Mouse (Mus musculus) CH12.LX (cell line): ENCODE data around the gene Rfx7. TPM values are rescaled to one million over a fixed set of nuclear protein-coding genes. Genes with fewer than 3 reads are reported as not detected.

ENCODE experiments used
- DNase-seq: peaks from one replicate; pipeline ENCODE4 v3.0.0-alpha.2; 2013; ENCODE audit errors: extremely low read depth
- H3K27ac ChIP-seq: 2 replicates; pipeline ENCODE4 v1.5.1; 2012; ENCODE audit warnings: low read depth, mild to moderate bottlenecking, control low read depth, moderate library complexity; ENCODE audit not compliant: insufficient read depth
- H3K27me3 ChIP-seq: replicated peaks from 2 replicates; pipeline ENCODE3; 2012; ENCODE audit warnings: inconsistent platforms
- H3K36me3 ChIP-seq, 2 experiments: replicated peaks in 1 of 2; 2 replicates each; pipeline versions ENCODE3 to v1.6.1; 2012; ENCODE audit warnings: inconsistent platforms in 1 of 2, low read length in 1 of 2, mild to moderate bottlenecking in 1 of 2, mixed read lengths in 1 of 2, moderate library complexity in 1 of 2; ENCODE audit not compliant: control insufficient read depth in 1 of 2, insufficient read depth in 1 of 2
- H3K4me1 ChIP-seq, 2 experiments: 2 replicates each; pipeline ENCODE4 v1.6.1; 2012; ENCODE audit warnings: inconsistent platforms in 1 of 2, moderate library complexity in 1 of 2; ENCODE audit not compliant: insufficient read depth in 2 of 2, control insufficient read depth in 1 of 2
- H3K4me2 ChIP-seq: 2 replicates; pipeline ENCODE4 v1.6.1; 2012; ENCODE audit warnings: low read depth, mild to moderate bottlenecking, control low read depth; ENCODE audit not compliant: poor library complexity, insufficient read depth, severe bottlenecking
- H3K4me3 ChIP-seq, 3 experiments: fragments of 150-350 bp in 1 of 3; sonication (generic) in 1 of 3; replicated peaks in 1 of 3; 2 replicates each; pipeline versions ENCODE3 to v1.5.1; 2011 to 2012; ENCODE audit warnings: low read depth in 2 of 3, low read length in 2 of 3, mild to moderate bottlenecking in 2 of 3, moderate library complexity in 2 of 3, control low read depth in 1 of 3, improper control_type of control experiment in 1 of 3, inconsistent platforms in 1 of 3, mixed read lengths in 1 of 3; ENCODE audit not compliant: poor library complexity in 1 of 3
- H3K79me2 ChIP-seq: replicated peaks from 2 replicates; pipeline ENCODE4 v1.6.1; 2012; ENCODE audit warnings: mild to moderate bottlenecking, moderate library complexity; ENCODE audit not compliant: control insufficient read depth, poor library complexity, insufficient read depth, severe bottlenecking; ENCODE audit errors: extremely low read depth
- H3K9ac ChIP-seq: 2 replicates; pipeline ENCODE4 v1.6.1; 2012; ENCODE audit warnings: low read depth, mild to moderate bottlenecking, control low read depth, moderate library complexity; ENCODE audit not compliant: insufficient read depth
- H3K9me3 ChIP-seq: replicated peaks from 2 replicates; pipeline ENCODE3; 2012; ENCODE audit warnings: low read length, inconsistent platforms, mixed read lengths
- BHLHE40 ChIP-seq: IDR thresholded peaks from 2 replicates; pipeline ENCODE4 v1.6.1; 2011; ENCODE audit warnings: mild to moderate bottlenecking, low read depth, low read length, improper control_type of control experiment
- CHD1 ChIP-seq: IDR thresholded peaks from 2 replicates; pipeline ENCODE4 v1.6.1; 2012; ENCODE audit warnings: low read depth, low read length, improper control_type of control experiment, inconsistent platforms
- CHD2 ChIP-seq: IDR thresholded peaks from 2 replicates; pipeline ENCODE4 v1.6.1; 2011; ENCODE audit warnings: low read length, improper control_type of control experiment
- CTCF ChIP-seq, 2 experiments: IDR thresholded peaks in 1 of 2; conservative IDR thresholded peaks in 1 of 2; 2 replicates each; pipeline ENCODE4 v1.5.1; 2011 to 2012; ENCODE audit warnings: low read depth in 2 of 2, low read length in 2 of 2, improper control_type of control experiment in 1 of 2, inconsistent platforms in 1 of 2, mild to moderate bottlenecking in 1 of 2, moderate library complexity in 1 of 2
- E2F4 ChIP-seq: IDR thresholded peaks from 2 replicates; pipeline ENCODE4 v1.6.1; 2011; ENCODE audit warnings: low read depth, low read length, improper control_type of control experiment; ENCODE audit not compliant: insufficient replicate concordance
- ELF1 ChIP-seq: IDR thresholded peaks from 2 replicates; pipeline ENCODE4 v1.6.1; 2014; ENCODE audit warnings: low read depth, mild to moderate bottlenecking, inconsistent platforms, low read length, improper control_type of control experiment
- EP300 ChIP-seq: IDR thresholded peaks from 2 replicates; pipeline ENCODE4 v1.6.1; 2011; ENCODE audit warnings: low read length, improper control_type of control experiment
- ETS1 ChIP-seq: conservative IDR thresholded peaks from 2 replicates; pipeline ENCODE4 v1.6.1; 2012; ENCODE audit warnings: low read depth, mild to moderate bottlenecking, inconsistent platforms, low read length, improper control_type of control experiment, moderate library complexity
- GABPA ChIP-seq: IDR thresholded peaks from 2 replicates; pipeline ENCODE4 v1.6.1; 2012; ENCODE audit warnings: low read depth, low read length, improper control_type of control experiment, inconsistent platforms; ENCODE audit not compliant: insufficient replicate concordance
- HCFC1 ChIP-seq: IDR thresholded peaks from 2 replicates; pipeline ENCODE4 v1.6.1; 2012; ENCODE audit warnings: low read depth, mild to moderate bottlenecking, inconsistent platforms, low read length, improper control_type of control experiment
- IRF4 ChIP-seq: IDR thresholded peaks from 2 replicates; pipeline ENCODE4 v1.6.1; 2014; ENCODE audit warnings: low read depth, mild to moderate bottlenecking, inconsistent platforms, low read length, improper control_type of control experiment
- JUN ChIP-seq: IDR thresholded peaks from 2 replicates; pipeline ENCODE4 v1.6.1; 2011; ENCODE audit warnings: low read depth, mild to moderate bottlenecking, low read length, improper control_type of control experiment, moderate library complexity; ENCODE audit not compliant: insufficient read depth
- JUND ChIP-seq: conservative IDR thresholded peaks from 2 replicates; pipeline ENCODE4 v1.6.1; 2011; ENCODE audit warnings: low read depth, low read length, improper control_type of control experiment
- KAT2A ChIP-seq: IDR thresholded peaks from 2 replicates; pipeline ENCODE4 v1.6.1; 2012; ENCODE audit warnings: low read length, improper control_type of control experiment, inconsistent platforms; ENCODE audit not compliant: insufficient replicate concordance
- MAFK ChIP-seq: IDR thresholded peaks from 2 replicates; pipeline ENCODE4 v1.6.1; 2011; ENCODE audit warnings: low read length, improper control_type of control experiment; ENCODE audit not compliant: insufficient replicate concordance
- MAX ChIP-seq: IDR thresholded peaks from 2 replicates; pipeline ENCODE4 v1.6.1; 2011; ENCODE audit warnings: low read length, improper control_type of control experiment
- MAZ ChIP-seq: IDR thresholded peaks from 2 replicates; pipeline ENCODE4 v1.6.1; 2012; ENCODE audit warnings: low read depth, mild to moderate bottlenecking, inconsistent platforms, low read length, improper control_type of control experiment, moderate library complexity
- MEF2A ChIP-seq: IDR thresholded peaks from 2 replicates; pipeline ENCODE4 v1.6.1; 2014; ENCODE audit warnings: low read depth, mild to moderate bottlenecking, inconsistent platforms, low read length, improper control_type of control experiment, borderline replicate concordance
- MXI1 ChIP-seq: IDR thresholded peaks from 2 replicates; pipeline ENCODE4 v1.6.1; 2011; ENCODE audit warnings: mild to moderate bottlenecking, low read depth, low read length, improper control_type of control experiment
- MYC ChIP-seq: IDR thresholded peaks from 2 replicates; pipeline ENCODE4 v1.6.1; 2011; ENCODE audit warnings: low read depth, mild to moderate bottlenecking, improper control_type of control experiment, low read length
- NELFE ChIP-seq: IDR thresholded peaks from 2 replicates; pipeline ENCODE4 v1.6.1; 2011; ENCODE audit warnings: low read depth, low read length, improper control_type of control experiment
- NRF1 ChIP-seq: IDR thresholded peaks from 2 replicates; pipeline ENCODE4 v1.6.1; 2014; ENCODE audit warnings: low read depth, mild to moderate bottlenecking, inconsistent platforms, low read length, improper control_type of control experiment, moderate library complexity
- PAX5 ChIP-seq: IDR thresholded peaks from 2 replicates; pipeline ENCODE4 v1.6.1; 2012; ENCODE audit warnings: low read length, inconsistent platforms, mixed read lengths
- POLR2A ChIP-seq: IDR thresholded peaks from 2 replicates; pipeline ENCODE4 v1.6.1; 2011; ENCODE audit warnings: low read depth, mild to moderate bottlenecking, improper control_type of control experiment, low read length
- POLR2AphosphoS2 ChIP-seq: IDR thresholded peaks from 2 replicates; pipeline ENCODE4 v1.6.1; 2011; ENCODE audit warnings: low read depth, low read length, improper control_type of control experiment
- RAD21 ChIP-seq: IDR thresholded peaks from 2 replicates; pipeline ENCODE4 v1.6.1; 2011; ENCODE audit warnings: low read depth, mild to moderate bottlenecking, low read length, improper control_type of control experiment, moderate library complexity
- RCOR1 ChIP-seq: conservative IDR thresholded peaks from 2 replicates; pipeline ENCODE4 v1.6.1; 2012; ENCODE audit warnings: low read depth, mild to moderate bottlenecking, inconsistent platforms, low read length, improper control_type of control experiment
- SIN3A ChIP-seq: IDR thresholded peaks from 2 replicates; pipeline ENCODE4 v1.6.1; 2012; ENCODE audit warnings: low read length, improper control_type of control experiment, inconsistent platforms
- SMC3 ChIP-seq: IDR thresholded peaks from 2 replicates; pipeline ENCODE4 v1.6.1; 2011; ENCODE audit warnings: low read depth, low read length, improper control_type of control experiment
- TBP ChIP-seq: conservative IDR thresholded peaks from 2 replicates; pipeline ENCODE4 v1.6.1; 2011; ENCODE audit warnings: low read depth, low read length, improper control_type of control experiment
- TCF12 ChIP-seq: IDR thresholded peaks from 2 replicates; pipeline ENCODE4 v1.6.1; 2014; ENCODE audit warnings: low read depth, mild to moderate bottlenecking, inconsistent platforms, low read length, improper control_type of control experiment
- UBTF ChIP-seq: IDR thresholded peaks from 2 replicates; pipeline ENCODE4 v1.6.1; 2012; ENCODE audit warnings: low read depth, mild to moderate bottlenecking, inconsistent platforms, low read length, improper control_type of control experiment, moderate library complexity
- USF1 ChIP-seq: IDR thresholded peaks from 2 replicates; pipeline ENCODE4 v1.6.1; 2014; ENCODE audit warnings: low read depth, mild to moderate bottlenecking, inconsistent platforms, low read length, improper control_type of control experiment
- USF2 ChIP-seq: conservative IDR thresholded peaks from 2 replicates; pipeline ENCODE4 v1.6.1; 2011; ENCODE audit warnings: low read depth, low read length, improper control_type of control experiment
- ZC3H11A ChIP-seq: IDR thresholded peaks from 2 replicates; pipeline ENCODE4 v1.6.1; 2012; ENCODE audit warnings: low read depth, mild to moderate bottlenecking, inconsistent platforms, low read length, improper control_type of control experiment
- ZKSCAN1 ChIP-seq: IDR thresholded peaks from 2 replicates; pipeline ENCODE4 v1.6.1; 2012; ENCODE audit warnings: low read depth, inconsistent platforms, low read length, improper control_type of control experiment, borderline replicate concordance
- ZMIZ1 ChIP-seq: IDR thresholded peaks from 2 replicates; pipeline ENCODE4 v1.6.1; 2012; ENCODE audit warnings: low read depth, mild to moderate bottlenecking, inconsistent platforms, low read length, improper control_type of control experiment
- ZNF384 ChIP-seq: IDR thresholded peaks from 2 replicates; pipeline ENCODE4 v1.6.1; 2012; ENCODE audit warnings: low read depth, low read length, improper control_type of control experiment, inconsistent platforms
- dilution Hi-C: fragments of 300-500 bp; cut with MboI; formaldehyde crosslinking; loops from 2 replicates; pipeline ENCODE4 v1.14.3; 2020; ENCODE audit warnings: low sequenced_read_pairs; ENCODE audit not compliant: extremely low pct_unique_long_range_greater_than_20kb, extremely low pct_ligation_motif_present
- in situ Hi-C: fragments of 300-500 bp; cut with MboI; formaldehyde crosslinking; loops from 3 replicates; pipeline ENCODE4 v1.14.3; 2019; ENCODE audit warnings: low sequenced_read_pairs, low pct_ligation_motif_present, low pct_unique_long_range_greater_than_20kb, mixed read lengths
- polyA plus RNA-seq: library from polyadenylated mRNA; unstranded; fragments of >175 nt; gene quantifications from 2 replicates; pipeline ENCODE4 v1.2.1, GENCODE M21; 2012; ENCODE audit warnings: low read depth; ENCODE audit not compliant: insufficient read length
- total RNA-seq, 2 experiments: library from RNA; depleted of rRNA; stranded (reverse); fragments of 300-350 nt in 1 of 2; fragments of >200 nt in 1 of 2; gene quantifications; 2 replicates each; pipeline ENCODE4 v1.2.3; 2012 to 2014

Gene Rfx7
- total and polyA plus RNA-seq, 3 experiments, result 18.4 to 49.9 (median 27.3) TPM

GRCm38 (mm10) chr9:72530237-72530636, 1.8 kb upstream of the Rfx7 start:
- Histone ChIP-seq H3K4me2 (peak overlapping the region; percentile 72), H3K9me3 (no peaks in the 10 kb centered on the region), H3K27me3 (no peaks in the 10 kb centered on the region), H3K4me3 (peak overlapping the region; percentile 42 to 94 (median 50)), H3K9ac (peak overlapping the region; percentile 94), H3K27ac (no peak overlapping the region), H3K36me3 (peaks cover 0 to 7% of the 10 kb centered on the region in 2 experiments), H3K4me1 (peaks cover 0 to 36% of the 10 kb centered on the region in 2 experiments; a peak in 3 of 4 replicates), H3K79me2 (peaks cover 15% of the 10 kb centered on the region)
- TF ChIP-seq NRF1 (peak; percentile 64), MAX (peak; percentile 94), MYC (peak; percentile 98), POLR2AphosphoS2 (no peak), MEF2A (peak; percentile 96), E2F4 (0 out of 2 replicates have a peak, but pooled peaks have one; percentile 78), GABPA (no peak; the same call in 1 of the 2 replicates), PAX5 (no peak), JUND (peak; percentile 75), SIN3A (peak; percentile 98), KAT2A (peak; percentile 70; the same call in 1 of the 2 replicates), ZKSCAN1 (no peak), USF2 (peak; percentile 20; the same call in 1 of the 2 replicates), IRF4 (peak; percentile 91), EP300 (peak; percentile 70), RCOR1 (peak; percentile 84; the same call in 1 of the 2 replicates), TCF12 (peak; percentile 95), RAD21 (peak; percentile 62), CTCF (conservative IDR thresholded peaks at IDR 0.05 in 1 of 2, IDR thresholded peaks at IDR 0.05 in 1 of 2; ENCODE audit: low read depth in 2 of 2, low read length in 2 of 2) (peak; percentile 95 to 100), CHD1 (no peak; the same call in none of the 2 replicates), MAFK (peak; percentile 69; the same call in 1 of the 2 replicates), JUN (0 out of 2 replicates have a peak, but pooled peaks have one; percentile 43), ZC3H11A (peak; percentile 42; the same call in 1 of the 2 replicates), ETS1 (peak; percentile 59), POLR2A (peak; percentile 62), USF1 (no peak), SMC3 (peak; percentile 97), MXI1 (peak; percentile 95), BHLHE40 (peak; percentile 70), CHD2 (peak; percentile 83), NELFE (peak; percentile 98), ELF1 (peak; percentile 87), ZNF384 (peak; percentile 82), ZMIZ1 (0 out of 2 replicates have a peak, but pooled peaks have one; percentile 43), UBTF (peak; percentile 62; the same call in 1 of the 2 replicates), TBP (peak; percentile 94), MAZ (peak; percentile 91), HCFC1 (peak; percentile 91)
- in situ Hi-C loops (no loop called here), dilution Hi-C loops (no loop called here)
- DNase-seq, result peak; percentile 98
